Mouse (Mus musculus) bone marrow, adult 2 months (tissue): ENCODE measurements around the gene Gna14.

Source experiments
- CTCF ChIP-seq: fragments of 200-500 bp; IDR thresholded peaks from 2 replicates; pipeline ENCODE4 v1.5.1; 2011; ENCODE audit warnings: low read length, control low read depth; ENCODE audit not compliant: control insufficient read depth, insufficient read depth
- POLR2A ChIP-seq: fragments of 200-500 bp; IDR thresholded peaks from 2 replicates; pipeline ENCODE4 v1.6.1; 2011; ENCODE audit warnings: low read depth, mild to moderate bottlenecking, control low read depth, low read length, borderline replicate concordance; ENCODE audit not compliant: control insufficient read depth

DNA sequence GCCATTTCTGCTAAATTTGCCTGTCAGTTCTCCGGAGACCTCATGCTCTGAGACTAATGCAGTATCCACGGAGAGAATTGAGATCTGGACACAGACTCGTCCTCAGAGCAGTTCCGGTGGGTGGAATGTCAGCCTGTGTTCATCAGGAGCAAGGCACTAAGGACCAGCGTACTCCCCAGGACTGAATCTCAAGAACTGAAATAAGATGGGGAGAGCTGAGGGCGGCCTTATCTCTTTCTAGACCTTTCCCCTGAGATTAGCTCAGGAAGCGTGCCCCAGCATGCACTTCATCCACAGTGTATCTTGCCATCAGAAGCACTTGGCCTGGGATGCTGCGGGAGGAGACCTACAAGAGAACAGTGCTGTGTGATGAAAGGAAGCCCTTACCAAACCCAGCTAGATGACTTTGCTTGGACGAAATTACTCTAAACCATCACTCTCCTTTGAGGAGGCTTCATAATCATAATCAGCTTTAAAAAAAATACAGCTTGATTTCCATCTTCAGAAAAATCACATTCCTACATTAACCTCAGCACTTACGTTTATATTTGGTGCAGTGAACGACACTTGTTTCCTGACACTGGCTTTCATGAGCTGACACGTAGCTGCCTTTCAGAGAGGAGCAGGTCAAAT lies 41.9 kb downstream of the Gna14 start:
- TF ChIP-seq CTCF (no peak), POLR2A (no peak)
